Mouse (Mus musculus) embryo, embryonic 10.5 days (tissue): ENCODE results near the gene Ehbp1l1.
A peak's percentile ranks its signal among the peaks of the same experiment; 100 is the strongest.

Experiments
- DNase-seq: peaks from one replicate; pipeline ENCODE4 v3.0.0-alpha.2; 2015; ENCODE audit warnings: low spot score

Ehbp1l1 gene

GRCm38 (mm10) chr19:5668372-5668771 is 57.7 kb downstream of the Ehbp1l1 start:
- no peak for DNase-seq

- no peak for DNase-seq
Observed at GRCm38 (mm10) chr19:5666386-5666785, 59.7 kb downstream of the Ehbp1l1 start.

- no peak for DNase-seq
Observed at GRCm38 (mm10) chr19:5665465-5665864, 60.7 kb downstream of the Ehbp1l1 start.

- no peak for DNase-seq
Observed at GRCm38 (mm10) chr19:5664669-5665257, 61.4 kb downstream of the Ehbp1l1 start.

GRCm38 (mm10) chr19:5662981-5663913 is 62.9 kb downstream of the Ehbp1l1 start, which contains the start of gene Sipa1:
Gene Sipa1 (minus strand): TSS chr19:5663707.
- DNase-seq = peak; percentile 93

- DNase-seq = no peak
Observed at GRCm38 (mm10) chr19:5662310-5662709, 63.8 kb downstream of the Ehbp1l1 start.

GRCm38 (mm10) chr19:5660942-5661751 is 65.0 kb downstream of the Ehbp1l1 start:
- no peak for DNase-seq
